Mouse (Mus musculus) embryonic facial prominence, embryonic 10.5 days (tissue): ENCODE measurements around the gene Nhp2. TPM values are rescaled to one million over a fixed set of nuclear protein-coding genes. Genes with fewer than 3 reads are reported as not detected.

ENCODE experiments used
- polyA plus RNA-seq: library from polyadenylated mRNA; unstranded; fragments of >200 nt; fragmentation: Nextera tagmentation; extraction: Ambion mirVana; gene quantifications from 2 replicates; pipeline ENCODE4 v1.2.1, GENCODE M21; 2016

Gene Nhp2
- polyA plus RNA-seq, 1 experiment from 2014 or later: 260 TPM

Other genes starting within 250 kb of the Nhp2 start
- 15.9 and 17.6 TPM in 2 replicates for gene Phykpl, start 35.0 kb upstream of the Nhp2 start, polyA plus RNA-seq
- 636 and 666 TPM in 2 replicates for gene Hnrnpab, start 12.9 kb upstream of the Nhp2 start, polyA plus RNA-seq
- 32.7 and 38.1 TPM in 2 replicates for gene Rmnd5b, start 16.2 kb downstream of the Nhp2 start, polyA plus RNA-seq
- 15.8 and 17.4 TPM in 2 replicates for gene N4bp3, start 31.1 kb downstream of the Nhp2 start, polyA plus RNA-seq
- 1.6 and 2.4 TPM in 2 replicates for gene D930048N14Rik, start 31.2 kb downstream of the Nhp2 start, polyA plus RNA-seq
- 84.2 TPM in 2 replicates for gene 0610009B22Rik, start 69.1 kb downstream of the Nhp2 start, polyA plus RNA-seq
- 13.5 and 14.3 TPM in 2 replicates for gene Sec24a, start 143.9 kb downstream of the Nhp2 start, polyA plus RNA-seq
- gene Sar1b, start 144.0 kb downstream of the Nhp2 start, polyA plus RNA-seq: 94.9 and 105 TPM in 2 replicates
- 0.65 and 0.80 TPM in 2 replicates for gene Jade2, start 237.9 kb downstream of the Nhp2 start, polyA plus RNA-seq